Mouse (Mus musculus): ENCODE results near the gene Plcl1. TPM values are rescaled to one million over a fixed set of nuclear protein-coding genes. Genes with fewer than 3 reads are reported as not detected.

Gene Plcl1
- polyA plus RNA-seq, 1 experiment, result 0.21 TPM

DNA sequence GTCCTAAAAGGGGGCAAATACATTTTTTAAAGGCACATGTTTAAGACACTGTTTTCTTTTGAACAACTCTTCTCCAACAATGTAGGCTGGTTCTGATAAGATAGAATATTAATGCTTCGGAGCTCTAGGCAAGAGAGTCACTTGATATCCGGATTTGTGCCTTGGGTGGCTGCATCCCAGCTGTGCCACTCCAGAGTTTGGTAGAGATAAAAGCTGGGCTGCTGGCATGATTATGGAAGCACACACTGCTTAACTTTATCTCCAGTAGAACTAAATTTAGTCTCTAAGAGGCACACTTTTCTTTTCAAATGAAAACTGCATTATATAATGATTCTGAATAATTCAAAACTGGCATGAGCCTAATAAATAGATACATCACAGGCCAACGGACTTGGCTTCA is 323.6 kb downstream of the Plcl1 start:
- Histone ChIP-seq H3K27me3 (ENCODE audit: control insufficient read depth, insufficient read depth, low read length) (no peaks in the 10 kb centered on the region), H3K4me3 (ENCODE audit: control insufficient read depth, low read depth, low read length) (no peak overlapping the region), H3K4me1 (ENCODE audit: control insufficient read depth, insufficient read depth, low read length) (no peaks in the 10 kb centered on the region), H3K36me3 (ENCODE audit: control insufficient read depth, insufficient read depth, low read length) (no peaks in the 10 kb centered on the region), H3K27ac (ENCODE audit: control insufficient read depth, insufficient read depth, low read depth, low read length) (no peak overlapping the region)
- no peak for TF ChIP-seq POLR2A (IDR thresholded peaks at IDR 0.05; ENCODE audit: control insufficient read depth, low read depth, low read length)
- TF ChIP-seq CTCF (IDR thresholded peaks at IDR 0.05; ENCODE audit: control insufficient read depth, insufficient read depth, insufficient replicate concordance, low read depth, low read length), result no peak

- no peaks in the 10 kb centered on the region for H3K4me1 ChIP-seq (ENCODE audit: control insufficient read depth, insufficient read depth, low read length)
- H3K27me3 ChIP-seq (ENCODE audit: control insufficient read depth, insufficient read depth, low read length), result no peaks in the 10 kb centered on the region
- no peak for TF ChIP-seq CTCF (IDR thresholded peaks at IDR 0.05; ENCODE audit: control insufficient read depth, insufficient read depth, insufficient replicate concordance, low read depth, low read length)
- no peak for TF ChIP-seq POLR2A (IDR thresholded peaks at IDR 0.05; ENCODE audit: control insufficient read depth, low read depth, low read length)
- no peaks in the 10 kb centered on the region for H3K36me3 ChIP-seq (ENCODE audit: control insufficient read depth, insufficient read depth, low read length)
- no peak overlapping the region for H3K4me3 ChIP-seq (ENCODE audit: control insufficient read depth, low read depth, low read length)
- H3K27ac ChIP-seq (ENCODE audit: control insufficient read depth, insufficient read depth, low read depth, low read length), result no peak overlapping the region
Measured at GRCm38 (mm10) chr1:55732951-55733350, 327.2 kb downstream of the Plcl1 start.

DNA sequence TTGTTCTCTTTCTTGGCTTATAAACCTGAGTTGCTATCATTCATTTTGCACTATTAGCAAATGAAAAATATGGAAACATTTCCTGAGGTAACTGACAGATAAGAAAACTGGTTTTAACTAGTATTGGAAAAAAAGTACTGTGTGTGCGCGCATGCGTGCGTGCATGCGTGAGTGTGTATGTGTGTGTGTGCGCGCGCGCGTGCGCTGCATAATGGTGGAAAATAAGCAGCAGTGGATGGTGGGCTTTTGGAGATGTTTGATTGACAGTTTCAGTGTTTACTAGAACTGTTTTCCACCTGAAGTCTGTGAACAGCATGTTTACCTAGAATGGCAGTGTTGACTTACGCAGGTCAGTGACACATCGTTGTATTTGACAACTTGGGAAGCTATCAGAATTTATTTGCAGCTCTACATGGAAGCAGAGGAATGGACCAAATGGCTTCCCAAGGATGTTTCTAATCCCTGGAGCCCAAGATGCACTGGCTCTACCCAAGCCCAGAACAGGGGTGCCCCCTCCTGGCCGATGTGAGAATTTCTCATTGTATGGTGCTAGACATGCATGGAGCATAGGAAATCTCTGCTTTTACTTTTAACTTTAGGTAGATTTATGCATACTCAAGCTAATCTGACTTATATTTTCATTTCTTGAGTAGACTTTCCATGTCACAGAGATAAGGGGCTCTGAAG is 330.5 kb downstream of the Plcl1 start:
- Histone ChIP-seq H3K36me3 (ENCODE audit: control insufficient read depth, insufficient read depth, low read length) (no peaks in the 10 kb centered on the region), H3K4me3 (ENCODE audit: control insufficient read depth, low read depth, low read length) (no peak overlapping the region), H3K4me1 (ENCODE audit: control insufficient read depth, insufficient read depth, low read length) (no peaks in the 10 kb centered on the region), H3K27me3 (ENCODE audit: control insufficient read depth, insufficient read depth, low read length) (no peaks in the 10 kb centered on the region), H3K27ac (ENCODE audit: control insufficient read depth, insufficient read depth, low read depth, low read length) (no peak overlapping the region)
- TF ChIP-seq POLR2A (IDR thresholded peaks at IDR 0.05; ENCODE audit: control insufficient read depth, low read depth, low read length) (no peak), CTCF (IDR thresholded peaks at IDR 0.05; ENCODE audit: control insufficient read depth, insufficient read depth, insufficient replicate concordance, low read depth, low read length) (peak; percentile 73; the same call in 1 of the 2 replicates)

DNA sequence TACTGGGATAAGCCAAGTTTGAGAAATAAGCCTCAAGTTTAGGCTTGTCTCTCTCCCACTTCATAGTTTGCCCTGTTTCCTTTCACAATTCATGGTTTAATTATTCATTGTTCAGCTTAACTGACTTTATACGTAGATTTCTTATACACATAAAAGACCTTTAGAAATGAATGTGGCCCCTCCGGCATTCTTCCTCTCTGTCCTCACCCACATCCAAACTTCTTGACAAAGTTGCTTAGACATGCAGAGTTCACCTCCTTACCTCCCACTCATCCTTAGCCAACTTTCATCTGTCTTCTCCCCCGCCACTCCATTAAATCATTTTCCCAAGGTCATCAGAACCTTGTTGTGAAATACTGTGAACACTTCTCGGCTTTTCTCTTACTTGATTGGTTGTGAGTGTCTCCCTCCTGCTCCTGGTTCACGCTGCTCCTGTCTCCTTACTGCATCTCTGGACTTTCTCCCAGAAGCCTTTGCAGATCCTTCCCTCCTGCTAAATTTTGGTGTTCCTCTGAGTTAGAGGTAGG is 331.1 kb downstream of the Plcl1 start:
- TF ChIP-seq POLR2A (IDR thresholded peaks at IDR 0.05; ENCODE audit: control insufficient read depth, low read depth, low read length) (no peak), CTCF (IDR thresholded peaks at IDR 0.05; ENCODE audit: control insufficient read depth, insufficient read depth, insufficient replicate concordance, low read depth, low read length) (no peak)

GRCm38 (mm10) chr1:55738746-55739365 is 333.1 kb downstream of the Plcl1 start:
- Histone ChIP-seq H3K27me3 (ENCODE audit: control insufficient read depth, insufficient read depth, low read length) (no peaks in the 10 kb centered on the region), H3K27ac (ENCODE audit: control insufficient read depth, insufficient read depth, low read depth, low read length) (no peak overlapping the region), H3K4me1 (ENCODE audit: control insufficient read depth, insufficient read depth, low read length) (no peaks in the 10 kb centered on the region), H3K36me3 (ENCODE audit: control insufficient read depth, insufficient read depth, low read length) (no peaks in the 10 kb centered on the region), H3K4me3 (ENCODE audit: control insufficient read depth, low read depth, low read length) (no peak overlapping the region)
- no peak for TF ChIP-seq CTCF (IDR thresholded peaks at IDR 0.05; ENCODE audit: control insufficient read depth, insufficient read depth, insufficient replicate concordance, low read depth, low read length)
- TF ChIP-seq POLR2A (IDR thresholded peaks at IDR 0.05; ENCODE audit: control insufficient read depth, low read depth, low read length), result no peak

More for the DNA sequence above, 331.1 kb downstream of the Plcl1 start:
- H3K4me3 ChIP-seq (ENCODE audit: control insufficient read depth, low read depth, low read length), result no peak overlapping the region
- no peaks in the 10 kb centered on the region for H3K27me3 ChIP-seq (ENCODE audit: control insufficient read depth, insufficient read depth, low read length)
- H3K4me1 ChIP-seq (ENCODE audit: control insufficient read depth, insufficient read depth, low read length), result no peaks in the 10 kb centered on the region
- no peak overlapping the region for H3K27ac ChIP-seq (ENCODE audit: control insufficient read depth, insufficient read depth, low read depth, low read length)
- H3K36me3 ChIP-seq (ENCODE audit: control insufficient read depth, insufficient read depth, low read length), result no peaks in the 10 kb centered on the region

DNA sequence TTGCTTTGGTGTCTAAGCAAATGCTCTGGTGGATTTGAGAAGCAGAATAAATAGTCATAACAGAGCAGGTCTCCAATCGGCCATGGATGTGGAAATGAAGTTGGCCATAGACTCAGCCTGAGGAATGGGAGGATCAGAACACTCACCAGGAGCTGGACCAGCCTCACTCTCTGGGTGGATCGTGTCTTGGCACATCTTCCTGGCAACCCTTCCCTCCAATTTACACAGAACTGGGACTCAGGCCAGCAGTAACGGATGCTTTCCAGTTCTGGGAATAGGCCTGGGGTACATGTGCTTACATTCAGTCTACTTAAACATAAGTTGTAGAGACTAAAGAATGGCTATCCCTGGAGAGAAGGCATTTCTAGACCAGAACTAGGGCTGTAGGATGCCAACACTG is 336.2 kb downstream of the Plcl1 start:
- Histone ChIP-seq H3K27ac (ENCODE audit: control insufficient read depth, insufficient read depth, low read depth, low read length) (no peak overlapping the region), H3K27me3 (ENCODE audit: control insufficient read depth, insufficient read depth, low read length) (no peaks in the 10 kb centered on the region), H3K4me1 (ENCODE audit: control insufficient read depth, insufficient read depth, low read length) (no peaks in the 10 kb centered on the region), H3K36me3 (ENCODE audit: control insufficient read depth, insufficient read depth, low read length) (no peaks in the 10 kb centered on the region), H3K4me3 (ENCODE audit: control insufficient read depth, low read depth, low read length) (no peak overlapping the region)
- no peak for TF ChIP-seq CTCF (IDR thresholded peaks at IDR 0.05; ENCODE audit: control insufficient read depth, insufficient read depth, insufficient replicate concordance, low read depth, low read length)
- TF ChIP-seq POLR2A (IDR thresholded peaks at IDR 0.05; ENCODE audit: control insufficient read depth, low read depth, low read length), result no peak

GRCm38 (mm10) chr1:55748516-55748915 is 342.8 kb downstream of the Plcl1 start:
- Histone ChIP-seq H3K4me1 (ENCODE audit: control insufficient read depth, insufficient read depth, low read length) (peaks cover 2% of the 10 kb centered on the region; the same call in 1 of the 2 replicates), H3K36me3 (ENCODE audit: control insufficient read depth, insufficient read depth, low read length) (no peaks in the 10 kb centered on the region)

More at GRCm38 (mm10) chr1:55748516-55748915, 342.8 kb downstream of the Plcl1 start:
- TF ChIP-seq POLR2A (IDR thresholded peaks at IDR 0.05; ENCODE audit: control insufficient read depth, low read depth, low read length), result no peak
- TF ChIP-seq CTCF (IDR thresholded peaks at IDR 0.05; ENCODE audit: control insufficient read depth, insufficient read depth, insufficient replicate concordance, low read depth, low read length), result no peak
- no peak overlapping the region for H3K27ac ChIP-seq (ENCODE audit: control insufficient read depth, insufficient read depth, low read depth, low read length)
- no peaks in the 10 kb centered on the region for H3K27me3 ChIP-seq (ENCODE audit: control insufficient read depth, insufficient read depth, low read length)
- no peak overlapping the region for H3K4me3 ChIP-seq (ENCODE audit: control insufficient read depth, low read depth, low read length)

Measured in testis, adult 2 months (tissue).